Mouse (Mus musculus) inflammation-experienced regulatory T-cells (primary cell): ENCODE measurements around the gene Ddc. TPM values are rescaled to one million over a fixed set of nuclear protein-coding genes. Genes with fewer than 3 reads are reported as not detected.

Experiments used
- polyA plus RNA-seq, 2 experiments: library from polyadenylated mRNA; unstranded; fragments of 100-300 nt; shearing (Covaris generic); gene quantifications; one replicate each; pipeline ENCODE4 v1.2.1; 2017

The Ddc gene
- 1 to 10 TPM; 2.6 to 3.4 TPM for polyA plus RNA-seq

DNA sequence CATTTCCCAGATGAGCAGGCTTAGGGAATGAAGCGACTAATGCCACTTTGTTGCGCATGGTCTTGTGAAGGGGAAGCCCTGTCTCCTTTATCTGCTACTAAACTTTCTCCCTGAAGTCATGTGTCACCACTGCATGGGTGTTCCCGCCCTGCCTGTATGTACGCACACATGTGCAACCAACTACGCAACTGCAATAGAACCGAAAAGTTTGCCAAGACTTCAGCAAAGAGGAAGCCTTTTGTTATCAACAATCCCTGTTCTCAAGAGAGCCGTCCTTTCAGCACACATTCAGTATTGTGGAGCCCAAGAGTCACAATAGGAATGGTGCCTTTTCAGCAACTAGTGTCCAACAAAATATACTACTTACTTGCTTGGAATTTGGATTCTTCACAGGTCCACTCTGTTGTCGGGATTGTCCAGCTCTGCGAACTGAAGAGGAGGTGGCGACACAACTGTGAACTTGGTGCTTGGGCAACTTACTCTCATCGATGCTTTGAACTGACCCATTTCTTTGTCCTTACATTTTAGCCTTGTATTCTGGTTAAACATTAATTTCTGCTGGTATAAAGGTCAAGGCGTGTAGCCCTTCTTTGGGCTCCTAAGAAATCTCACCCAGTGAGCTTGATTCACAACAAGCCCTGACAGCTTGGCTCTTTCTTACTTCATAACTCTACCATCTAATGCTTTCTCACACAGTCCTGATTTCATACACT lies at the start of gene Ddc:
TSS of gene Ddc (minus strand) at position 500 of the 713 bp plus-strand sequence.

DNA sequence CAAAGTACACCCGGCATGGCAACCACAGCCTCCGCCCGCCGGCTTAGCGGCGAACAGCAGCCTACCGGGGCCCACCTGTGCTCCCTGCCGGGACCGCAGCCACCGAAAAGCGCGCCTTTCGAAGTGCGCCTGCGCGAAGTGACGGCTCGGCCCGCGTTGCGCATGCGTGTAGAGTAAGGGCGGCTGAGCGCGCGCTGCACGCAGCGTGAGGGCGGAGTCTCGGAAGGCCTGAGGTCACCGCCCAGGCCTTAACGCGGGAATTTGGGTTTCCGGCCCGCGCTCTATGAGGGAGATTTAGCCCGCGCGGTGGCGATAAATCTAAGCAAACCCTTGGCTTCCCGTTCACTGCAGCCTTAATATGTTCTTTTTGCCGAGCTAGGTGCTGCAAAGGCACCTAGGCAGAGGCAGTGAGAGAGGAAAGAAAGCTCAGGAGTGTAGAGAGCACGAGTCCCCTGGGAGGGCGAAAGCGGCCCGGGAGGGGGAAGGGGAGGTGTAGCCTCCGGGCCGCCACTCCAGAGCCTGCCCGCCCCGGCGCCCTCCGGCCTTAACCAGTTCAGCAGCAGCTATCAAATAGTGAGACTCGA lies 89.0 kb downstream of the Ddc start, which contains the start of gene Fignl1:
TSS of gene Fignl1 (minus strand) at position 143 of the 584 bp plus-strand sequence.

Other genes with a start within 250 kb of the Ddc start
- 100 to 1,000 TPM in 1 of 2 experiments, 10 to 100 TPM in 1; 80.5 to 118 TPM for gene Ikzf1, start 213.1 kb downstream of the Ddc start, polyA plus RNA-seq
- 1 to 10 TPM; 3.0 to 4.8 TPM for gene Fignl1, start 89.2 kb downstream of the Ddc start, polyA plus RNA-seq
- 1 to 10 TPM in 1 of 2 experiments, not detected in 1; 1.2 TPM for gene Grb10, start 140.5 kb upstream of the Ddc start, polyA plus RNA-seq